Mouse (Mus musculus): ENCODE measurements around the gene Snx20. TPM values are rescaled to one million over a fixed set of nuclear protein-coding genes. Genes with fewer than 3 reads are reported as not detected.
"Not testable (repeated sequence)": the region's sequence is repeated elsewhere in the genome, so short reads cannot be mapped to it uniquely, and the experiment has no call there.

Gene Snx20
- total RNA-seq (2021): 1 to 10 TPM; 1.4 to 1.6 TPM

- DNase-seq (ENCODE audit: extremely low spot score in 1 of 2, low spot score in 2 of 2): no peak
- intact Hi-C loops (cut with DNase I): no loop called here
Measured at GRCm38 (mm10) chr8:88635474-88636397, at the start of gene Snx20. TSS of gene Snx20 (minus strand) at chr8:88636128.

DNA sequence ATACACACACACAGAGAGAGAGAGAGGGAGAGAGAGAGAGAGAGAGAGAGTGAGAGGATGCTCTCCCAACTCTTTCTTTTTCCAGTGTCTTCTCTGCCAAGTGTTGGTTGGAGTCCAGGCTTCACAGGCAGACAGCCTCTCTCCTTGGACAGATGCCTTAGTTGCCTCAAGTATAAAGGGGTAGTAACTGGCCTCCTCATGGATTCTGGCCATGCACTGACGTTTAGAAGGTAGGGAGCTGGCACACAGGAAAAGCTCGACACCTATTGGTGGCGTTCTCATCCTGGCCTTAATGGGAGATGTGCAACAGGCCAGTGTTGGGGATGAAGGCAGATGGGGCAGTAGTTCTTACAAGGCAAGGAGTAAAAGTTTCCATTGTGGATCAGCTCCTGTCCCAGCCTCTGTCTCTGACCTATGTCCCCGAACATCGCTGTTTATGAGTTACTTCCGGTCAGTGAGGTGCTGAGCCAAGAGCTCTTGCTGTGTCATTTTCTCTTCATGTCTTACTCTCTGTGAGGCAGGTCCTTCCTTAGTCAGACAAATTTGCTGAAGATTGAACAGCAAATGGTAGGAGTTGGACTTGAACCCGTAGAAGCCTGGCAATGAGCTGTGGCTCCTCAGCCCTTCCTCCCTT, 47.8 kb upstream of the Snx20 start:
- peak; percentile 11 to 62 for DNase-seq (ENCODE audit: extremely low spot score in 1 of 2, low spot score in 2 of 2)
- intact Hi-C loops (cut with DNase I): no loop called here

DNA sequence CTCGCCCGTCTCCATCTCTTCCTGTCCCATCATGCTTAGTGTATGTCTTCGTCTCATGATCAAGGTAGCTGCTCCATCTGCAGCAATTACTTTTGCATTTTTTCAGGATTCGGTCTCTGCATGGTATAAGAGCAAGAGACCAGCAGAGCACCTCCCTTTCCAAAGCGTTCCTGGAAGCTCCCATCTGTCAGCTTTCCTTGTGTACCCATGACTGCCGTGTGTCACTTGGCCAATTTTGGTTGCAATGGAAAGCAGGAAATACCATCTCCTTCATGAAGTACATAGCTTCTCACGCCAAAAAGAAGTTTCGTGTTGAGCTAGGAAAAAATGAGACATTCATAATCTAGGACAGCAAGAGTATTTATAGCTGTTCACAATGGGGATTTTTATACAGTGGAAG, 45.1 kb upstream of the Snx20 start:
- intact Hi-C loops (cut with DNase I): no loop called here
- no peak for DNase-seq (ENCODE audit: extremely low spot score in 1 of 2, low spot score in 2 of 2)

- no peak for DNase-seq (ENCODE audit: extremely low spot score in 1 of 2, low spot score in 2 of 2)
- intact Hi-C loops (cut with DNase I): no loop called here
Measured at GRCm38 (mm10) chr8:88680566-88680965, 44.6 kb upstream of the Snx20 start.

DNA sequence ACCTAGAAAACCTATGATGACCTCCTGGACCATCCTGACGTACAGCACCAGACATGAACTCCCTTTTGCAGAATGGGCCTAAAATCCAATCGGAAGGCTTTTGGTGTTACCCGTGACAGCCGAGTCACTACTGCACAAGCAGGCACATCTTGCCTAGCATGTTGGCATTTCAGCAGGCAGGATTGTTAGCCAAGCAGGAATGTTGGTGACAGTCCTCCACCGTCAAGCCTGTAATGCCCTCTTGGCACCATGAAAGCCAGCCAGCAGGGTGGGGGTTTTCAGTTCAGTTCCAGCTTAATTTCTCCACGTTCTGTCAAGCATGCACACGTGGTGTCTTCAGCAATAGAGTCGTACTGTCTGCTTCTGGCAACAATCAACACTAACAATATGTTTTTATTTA, 41.1 kb upstream of the Snx20 start:
- no peak for DNase-seq (ENCODE audit: extremely low spot score in 1 of 2, low spot score in 2 of 2)
- intact Hi-C loops (cut with DNase I): no loop called here

GRCm38 (mm10) chr8:88675372-88676165, 39.6 kb upstream of the Snx20 start:
- intact Hi-C loops (cut with DNase I): no loop called here
- DNase-seq (ENCODE audit: extremely low spot score in 1 of 2, low spot score in 2 of 2): no peak

- intact Hi-C loops (cut with DNase I): no loop called here
- no peak for DNase-seq (ENCODE audit: extremely low spot score in 1 of 2, low spot score in 2 of 2)
Measured at GRCm38 (mm10) chr8:88673859-88674258, 37.9 kb upstream of the Snx20 start.

GRCm38 (mm10) chr8:88671575-88671974, 35.6 kb upstream of the Snx20 start:
- intact Hi-C loops (cut with DNase I): no loop called here

GRCm38 (mm10) chr8:88670782-88671181, 34.9 kb upstream of the Snx20 start:
- no peak for DNase-seq (ENCODE audit: extremely low spot score in 1 of 2, low spot score in 2 of 2)
- intact Hi-C loops (cut with DNase I): no loop called here

More at GRCm38 (mm10) chr8:88671575-88671974, 35.6 kb upstream of the Snx20 start:
- peak in 1 of 2 experiments; percentile 45 for DNase-seq (ENCODE audit: extremely low spot score in 1 of 2, low spot score in 2 of 2)

DNA sequence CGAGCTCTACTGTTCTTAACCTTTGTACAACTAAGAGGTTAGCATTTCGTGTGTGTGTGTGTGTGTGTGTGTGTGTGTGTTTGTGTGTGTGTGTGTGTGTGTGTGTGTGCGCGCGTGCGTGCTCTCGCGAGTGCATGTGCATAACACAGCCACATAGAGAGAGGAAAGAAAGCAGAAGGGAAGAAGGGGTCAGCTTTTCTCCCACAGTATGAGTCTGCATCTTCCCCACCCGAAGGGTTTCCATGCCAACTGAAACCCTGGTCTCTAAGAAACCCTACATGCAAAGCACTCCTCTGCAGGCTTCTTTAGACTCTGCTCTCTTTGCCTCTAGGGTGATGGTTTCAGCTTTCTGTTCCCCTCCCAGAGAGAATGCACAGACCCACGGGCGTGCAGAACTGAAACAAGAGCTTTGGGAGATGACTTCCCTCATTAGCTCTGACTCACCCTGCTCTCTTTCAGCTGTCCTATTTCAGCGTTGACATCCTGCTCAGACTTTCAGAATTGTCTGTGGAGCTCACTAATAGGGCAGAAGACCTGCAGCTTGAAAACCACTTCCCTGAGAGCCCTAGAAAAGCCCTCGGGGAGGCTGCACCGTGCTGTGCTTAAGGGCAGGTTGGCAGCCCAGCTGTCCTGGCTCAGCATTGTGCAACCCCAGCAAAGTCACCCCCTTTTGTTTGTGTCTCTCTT, 32.6 kb upstream of the Snx20 start:
- DNase-seq (ENCODE audit: extremely low spot score in 1 of 2, low spot score in 2 of 2): peak in 1 of 2 experiments; percentile 70
- intact Hi-C loops (cut with DNase I): no loop called here

GRCm38 (mm10) chr8:88666435-88666834, 30.5 kb upstream of the Snx20 start:
- no peak for DNase-seq (ENCODE audit: extremely low spot score in 1 of 2, low spot score in 2 of 2)
- intact Hi-C loops (cut with DNase I): no loop called here

GRCm38 (mm10) chr8:88664947-88665346, 29.0 kb upstream of the Snx20 start:
- DNase-seq (ENCODE audit: extremely low spot score in 1 of 2, low spot score in 2 of 2): peak in 1 of 2 experiments; percentile 48
- intact Hi-C loops (cut with DNase I): no loop called here

DNA sequence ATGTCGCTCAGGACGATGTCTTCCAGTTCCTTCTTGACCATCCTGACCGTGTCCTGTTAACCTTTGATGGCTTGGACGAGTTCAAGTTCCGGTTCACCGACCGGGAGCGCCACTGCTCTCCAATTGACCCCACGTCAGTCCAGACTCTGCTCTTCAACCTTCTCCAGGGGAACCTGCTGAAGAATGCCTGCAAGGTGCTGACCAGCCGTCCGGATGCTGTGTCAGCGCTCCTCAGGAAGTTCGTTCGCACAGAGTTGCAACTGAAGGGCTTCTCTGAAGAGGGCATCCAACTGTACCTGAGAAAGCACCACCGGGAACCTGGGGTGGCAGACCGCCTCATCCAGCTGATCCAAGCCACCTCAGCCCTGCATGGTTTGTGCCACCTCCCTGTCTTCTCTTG, 28.2 kb upstream of the Snx20 start:
- DNase-seq (ENCODE audit: extremely low spot score in 1 of 2, low spot score in 2 of 2): no peak
- intact Hi-C loops (cut with DNase I): no loop called here

- intact Hi-C loops (cut with DNase I): no loop called here
- DNase-seq (ENCODE audit: extremely low spot score in 1 of 2, low spot score in 2 of 2): no peak
Measured at GRCm38 (mm10) chr8:88662401-88662821, 26.5 kb upstream of the Snx20 start.

DNA sequence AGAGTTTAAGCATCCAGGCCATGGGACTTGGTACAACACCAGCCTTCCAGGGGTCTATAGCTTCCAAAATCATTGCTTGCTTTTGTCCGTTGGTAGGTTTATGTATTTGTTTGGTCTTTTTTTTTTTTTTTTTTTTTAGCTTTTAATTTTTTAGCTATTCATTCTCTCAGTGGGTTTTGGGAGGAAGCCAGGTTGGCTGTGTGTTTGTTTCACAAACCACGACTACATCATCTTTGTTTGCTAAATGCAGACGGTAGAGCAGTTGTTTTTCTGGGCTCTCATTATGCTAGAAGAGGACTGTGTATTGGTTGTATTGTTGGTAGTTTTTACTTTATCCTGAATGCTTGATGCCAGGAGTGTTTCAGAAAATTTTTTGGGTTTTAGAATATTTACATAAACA, 23.9 kb upstream of the Snx20 start:
- DNase-seq (ENCODE audit: extremely low spot score in 1 of 2, low spot score in 2 of 2): no peak
- intact Hi-C loops (cut with DNase I): no loop called here

DNA sequence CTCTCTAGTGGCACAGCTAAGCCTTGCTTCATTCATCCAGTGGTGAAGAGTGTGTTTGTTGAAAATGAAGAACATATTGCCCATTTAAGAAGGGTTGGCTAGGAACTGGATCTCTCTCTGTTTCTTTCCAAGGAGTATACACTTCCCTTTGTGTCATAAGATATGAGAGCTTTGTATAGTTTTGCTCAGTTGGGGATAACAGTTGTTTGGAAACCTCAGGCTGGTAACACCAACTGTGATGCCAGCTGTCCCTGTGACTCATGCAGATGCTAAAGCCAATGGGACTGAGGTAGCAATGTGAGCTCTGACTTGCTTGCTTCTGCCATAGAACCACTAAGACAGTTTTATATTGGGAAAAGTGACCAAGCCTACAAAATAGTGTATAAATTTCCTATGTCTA, 19.4 kb upstream of the Snx20 start:
- intact Hi-C loops (cut with DNase I): no loop called here
- DNase-seq (ENCODE audit: extremely low spot score in 1 of 2, low spot score in 2 of 2): no peak

GRCm38 (mm10) chr8:88651122-88651521, 15.2 kb upstream of the Snx20 start:
- intact Hi-C loops (cut with DNase I); DNase-seq (ENCODE audit: extremely low spot score in 1 of 2, low spot score in 2 of 2): not testable (repeated sequence)

DNA sequence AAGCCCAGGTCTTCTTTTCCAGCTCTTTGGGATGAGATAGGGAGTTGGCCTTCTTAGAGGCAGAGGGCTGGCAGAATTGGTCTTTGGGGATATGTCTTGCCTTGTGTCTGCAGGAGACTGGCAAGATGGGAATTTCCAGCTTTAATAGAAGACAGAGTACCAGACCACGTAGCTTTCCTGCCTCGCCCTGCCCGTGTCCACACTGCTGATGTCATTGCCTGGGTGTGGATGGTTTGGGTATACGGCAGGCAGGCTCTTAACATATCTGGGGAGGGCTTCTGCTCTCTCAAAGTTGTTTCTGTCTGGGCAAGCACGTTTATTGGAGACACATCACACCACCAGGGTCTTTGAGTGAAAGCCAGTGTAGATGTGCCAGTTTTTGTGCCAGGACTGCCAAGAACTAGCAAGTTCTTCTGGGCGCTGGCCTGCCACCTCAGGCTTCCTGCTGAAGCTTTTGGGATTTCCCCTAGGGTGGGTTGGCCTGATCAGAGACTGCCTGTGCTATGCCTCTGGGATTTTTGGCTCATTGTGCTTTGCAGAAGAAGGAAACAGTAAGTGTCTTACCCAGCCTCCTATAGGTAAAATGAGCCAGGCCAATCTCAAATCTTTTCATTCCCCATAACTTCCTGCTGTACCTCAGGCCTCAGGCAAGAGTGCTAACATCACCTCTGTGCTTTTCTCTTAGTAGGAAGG, 14.2 kb upstream of the Snx20 start:
- intact Hi-C loops (cut with DNase I): no loop called here
- no peak for DNase-seq (ENCODE audit: extremely low spot score in 1 of 2, low spot score in 2 of 2)

Measured in left cerebral cortex, postnatal 10 days (tissue).